Mouse (Mus musculus) limb, embryonic 11.5 days (tissue): ENCODE measurements around the gene Foxo3. TPM values are rescaled to one million over a fixed set of nuclear protein-coding genes. Genes with fewer than 3 reads are reported as not detected.

ENCODE experiments used
- ATAC-seq: fragments of 200-750 bp; cut with Nextera tagmentation; 2 replicates; pipeline ENCODE4 v1.8.0; 2017; ENCODE audit warnings: low read depth; ENCODE audit not compliant: insufficient number of reproducible peaks, low FRiP score, low TSS enrichment
- DNase-seq: peaks from one replicate; pipeline ENCODE4 v3.0.0-alpha.2; 2015; ENCODE audit warnings: low spot score
- H3K27ac ChIP-seq: fragments of 300-500 bp; sonication (generic); replicated peaks from 2 replicates; pipeline ENCODE4 v1.5.1; 2014; ENCODE audit warnings: low read depth, mild to moderate bottlenecking, low read length
- H3K27me3 ChIP-seq: fragments of 300-500 bp; sonication (generic); 2 replicates; pipeline ENCODE4 v1.6.1; 2014; ENCODE audit warnings: mild to moderate bottlenecking, low read length, mixed read lengths; ENCODE audit not compliant: control insufficient read depth, insufficient read depth
- H3K36me3 ChIP-seq: fragments of 300-500 bp; sonication (generic); 2 replicates; pipeline ENCODE4 v1.6.1; 2014; ENCODE audit warnings: mild to moderate bottlenecking, low read length, moderate library complexity, mixed read lengths; ENCODE audit not compliant: control insufficient read depth, insufficient read depth
- H3K4me1 ChIP-seq: fragments of 300-500 bp; sonication (generic); 2 replicates; pipeline ENCODE4 v1.6.1; 2014; ENCODE audit warnings: low read length, mixed read lengths; ENCODE audit not compliant: control insufficient read depth, insufficient read depth
- H3K4me2 ChIP-seq: fragments of 300-500 bp; sonication (generic); 2 replicates; pipeline ENCODE4 v1.6.1; 2014; ENCODE audit warnings: low read depth, mild to moderate bottlenecking, moderate library complexity; ENCODE audit not compliant: severe bottlenecking
- H3K4me3 ChIP-seq: fragments of 300-500 bp; sonication (generic); 2 replicates; pipeline ENCODE4 v1.5.1; 2014; ENCODE audit warnings: low read depth, low read length
- H3K9ac ChIP-seq: fragments of 300-500 bp; sonication (generic); 2 replicates; pipeline ENCODE4 v1.6.1; 2014; ENCODE audit warnings: mild to moderate bottlenecking, low read length
- H3K9me3 ChIP-seq: fragments of 300-500 bp; sonication (generic); 2 replicates; pipeline ENCODE4 v1.6.1; 2016; ENCODE audit warnings: low read length; ENCODE audit not compliant: control insufficient read depth
- WGBS: fragments of 180-500 bp; shearing (Covaris S2); extraction: QIAGEN DNeasy Blood & Tissue Kit; methylation state at CpG from one replicate; pipeline ENCODE4 v1.1.7; 2014; 5-methylcytosine and 5-hydroxymethylcytosine counted together
- polyA plus RNA-seq: library from polyadenylated mRNA; unstranded; fragments of >200 nt; fragmentation: Nextera tagmentation; extraction: Ambion mirVana; gene quantifications from 2 replicates; pipeline ENCODE4 v1.2.1, GENCODE M21; 2014

Foxo3 gene
- polyA plus RNA-seq, 1 experiment from 2014 or later, result 6.2 TPM

- H3K27ac ChIP-seq, result no peak overlapping the region
- ATAC-seq, result no peak
- H3K4me3 ChIP-seq, result no peak overlapping the region
- H3K9ac ChIP-seq, result no peak overlapping the region
- no peaks in the 10 kb centered on the region for H3K36me3 ChIP-seq
- no peaks in the 10 kb centered on the region for H3K9me3 ChIP-seq
- H3K27me3 ChIP-seq, result no peaks in the 10 kb centered on the region
- no peaks in the 10 kb centered on the region for H3K4me1 ChIP-seq
- DNase-seq, result no peak
- WGBS, result 52% methylated on average over 2 of the region's 2 CpGs
- no peak overlapping the region for H3K4me2 ChIP-seq
Observed at GRCm38 (mm10) chr10:42144176-42144575, 132.4 kb downstream of the Foxo3 start.

GRCm38 (mm10) chr10:42142791-42143190 lies 133.8 kb downstream of the Foxo3 start:
- H3K27me3 ChIP-seq, result no peaks in the 10 kb centered on the region
- no peaks in the 10 kb centered on the region for H3K9me3 ChIP-seq
- H3K36me3 ChIP-seq, result no peaks in the 10 kb centered on the region
- no peaks in the 10 kb centered on the region for H3K4me1 ChIP-seq
- no peak for DNase-seq
- no peak overlapping the region for H3K4me3 ChIP-seq
- no peak overlapping the region for H3K9ac ChIP-seq
- no peak for ATAC-seq
- 90% methylated on average over 1 of the region's 1 CpGs for whole genome bisulfite sequencing
- no peak overlapping the region for H3K27ac ChIP-seq
- H3K4me2 ChIP-seq, result no peak overlapping the region

GRCm38 (mm10) chr10:42142081-42142480 lies 134.5 kb downstream of the Foxo3 start:
- Histone ChIP-seq H3K4me1 (no peaks in the 10 kb centered on the region), H3K9me3 (no peaks in the 10 kb centered on the region), H3K9ac (no peak overlapping the region), H3K4me3 (no peak overlapping the region), H3K36me3 (no peaks in the 10 kb centered on the region), H3K27me3 (no peaks in the 10 kb centered on the region), H3K4me2 (no peak overlapping the region), H3K27ac (no peak overlapping the region)
- no peak for ATAC-seq
- DNase-seq, result no peak
- 85% methylated on average over 9 of the region's 9 CpGs for WGBS

GRCm38 (mm10) chr10:42139749-42140148 lies 136.8 kb downstream of the Foxo3 start:
- Histone ChIP-seq H3K27me3 (no peaks in the 10 kb centered on the region), H3K4me3 (no peak overlapping the region), H3K4me1 (no peaks in the 10 kb centered on the region), H3K36me3 (no peaks in the 10 kb centered on the region), H3K27ac (no peak overlapping the region), H3K9me3 (no peaks in the 10 kb centered on the region), H3K9ac (no peak overlapping the region), H3K4me2 (no peak overlapping the region)
- WGBS, result 92% methylated on average over 1 of the region's 1 CpGs
- ATAC-seq (no peak), DNase-seq (no peak)

- DNase-seq (no peak), ATAC-seq (no peak)
- H3K27ac ChIP-seq, result no peak overlapping the region
- no peaks in the 10 kb centered on the region for H3K4me1 ChIP-seq
- no peaks in the 10 kb centered on the region for H3K36me3 ChIP-seq
- H3K9me3 ChIP-seq, result no peaks in the 10 kb centered on the region
- WGBS, result 64% methylated on average over 14 of the region's 14 CpGs
- no peak overlapping the region for H3K9ac ChIP-seq
- H3K4me3 ChIP-seq, result no peak overlapping the region
- H3K27me3 ChIP-seq, result no peaks in the 10 kb centered on the region
- H3K4me2 ChIP-seq, result no peak overlapping the region
Observed at GRCm38 (mm10) chr10:42134759-42135702, 141.5 kb downstream of the Foxo3 start.

Other genes starting within 250 kb of the Foxo3 start
- gene Afg1l, start 201.8 kb upstream of the Foxo3 start, polyA plus RNA-seq, result 4.8 and 5.9 TPM in 2 replicates
- 238 and 248 TPM in 2 replicates for gene Snx3, start 225.3 kb upstream of the Foxo3 start, polyA plus RNA-seq